Mouse (Mus musculus) kidney, postnatal 4 days (tissue): Measurements from ENCODE around the gene Xylb.

ENCODE experiments used
- DNase-seq, 2 experiments: peaks; one replicate each; pipeline ENCODE4 v3.0.0; 2021; ENCODE audit warnings: mixed read lengths in 2 of 2

The Xylb gene

DNA sequence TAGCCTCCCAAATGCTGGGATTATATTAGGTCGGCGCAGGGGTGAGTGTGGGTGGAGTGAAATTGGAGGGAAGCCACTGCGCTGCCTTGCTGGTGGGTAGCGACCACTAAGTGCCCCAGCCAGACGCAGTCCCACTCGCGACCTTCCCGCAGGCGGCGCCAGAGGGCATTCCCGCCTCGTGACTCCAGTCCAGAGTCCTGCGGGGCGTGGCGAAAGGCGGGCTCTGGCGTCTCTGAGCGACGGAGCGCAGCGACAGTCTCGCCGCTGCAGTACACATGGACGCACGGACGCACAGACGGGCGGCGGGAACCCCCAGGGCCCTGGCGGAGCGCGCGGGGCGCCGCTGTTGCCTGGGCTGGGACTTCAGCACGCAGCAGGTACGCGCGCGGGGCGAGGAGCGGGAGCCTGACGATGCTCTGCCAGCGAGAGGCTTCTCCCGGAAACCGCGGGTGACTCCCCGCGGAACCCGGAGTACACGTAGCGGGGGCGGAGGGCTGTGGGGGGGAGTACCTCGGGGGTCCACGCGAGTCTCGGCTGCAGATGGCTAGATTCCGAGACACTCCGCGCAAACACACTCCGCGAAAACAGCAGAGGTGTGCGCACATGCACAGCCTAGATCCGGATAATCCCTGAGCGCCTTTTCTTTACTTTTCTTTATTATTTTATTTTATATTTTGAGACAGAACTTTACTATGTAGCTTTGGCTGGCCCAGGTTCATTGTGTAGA lies at the start of gene Xylb:
TSS of gene Xylb (plus strand) at position 51 of the 727 bp plus-strand sequence.
- peak; percentile 97 to 98 for DNase-seq

DNA sequence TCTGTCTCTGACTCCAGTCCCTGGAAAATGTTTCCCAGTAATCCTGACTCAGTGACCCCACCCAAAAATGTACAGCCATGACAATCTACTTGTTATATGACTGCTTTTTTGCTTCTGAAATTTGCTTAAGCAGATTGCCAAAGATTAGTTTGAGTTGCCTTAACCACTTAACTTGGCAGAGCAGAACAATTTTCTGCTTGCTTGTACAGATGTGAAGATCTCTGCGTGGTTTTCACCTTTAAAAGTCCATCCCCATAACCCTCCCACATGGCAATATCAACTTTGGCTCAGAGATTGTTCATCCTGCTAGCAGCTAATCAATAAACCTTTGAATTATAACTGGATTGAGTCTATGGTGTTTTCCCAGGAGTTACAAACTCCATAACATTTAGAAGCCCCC lies 48.1 kb upstream of the Xylb start:
- no peak for DNase-seq

DNA sequence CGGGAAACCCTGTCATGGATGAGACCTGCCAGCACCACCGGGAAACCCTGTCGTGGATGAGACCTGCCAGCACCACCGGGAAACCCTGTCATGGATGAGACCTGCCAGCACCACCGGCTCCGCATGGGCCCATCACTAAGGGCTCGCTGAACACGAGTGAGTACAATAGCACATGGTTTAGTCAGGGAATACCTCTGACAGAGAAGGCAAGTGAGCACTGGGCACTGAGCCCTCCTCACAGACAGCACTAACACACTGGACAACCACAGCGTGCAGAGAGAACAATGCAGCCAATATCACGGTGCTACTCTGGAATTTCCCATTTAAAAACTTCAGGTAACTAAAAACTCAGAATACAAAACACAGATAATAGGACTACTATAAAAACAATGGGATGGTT lies 44.1 kb upstream of the Xylb start:
- no peak for DNase-seq

DNA sequence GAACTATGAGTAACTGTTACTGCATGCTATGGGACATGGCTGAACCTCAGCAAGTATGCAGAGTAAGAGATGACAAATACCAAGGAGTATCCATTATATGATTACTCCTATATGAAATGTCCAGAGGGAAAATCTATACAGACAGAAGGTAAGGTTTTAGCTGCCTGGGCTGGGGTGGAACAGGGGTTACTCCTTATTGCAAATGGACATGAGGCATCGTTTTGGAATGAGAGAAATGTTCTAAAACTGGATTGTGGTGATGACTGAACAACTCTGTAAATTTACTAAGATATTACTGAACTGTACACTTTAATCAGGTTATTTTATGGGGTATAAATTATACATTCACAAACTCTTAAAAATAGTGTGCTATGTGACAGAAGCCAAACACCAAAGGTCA lies 38.3 kb upstream of the Xylb start:
- DNase-seq, result no peak

DNA sequence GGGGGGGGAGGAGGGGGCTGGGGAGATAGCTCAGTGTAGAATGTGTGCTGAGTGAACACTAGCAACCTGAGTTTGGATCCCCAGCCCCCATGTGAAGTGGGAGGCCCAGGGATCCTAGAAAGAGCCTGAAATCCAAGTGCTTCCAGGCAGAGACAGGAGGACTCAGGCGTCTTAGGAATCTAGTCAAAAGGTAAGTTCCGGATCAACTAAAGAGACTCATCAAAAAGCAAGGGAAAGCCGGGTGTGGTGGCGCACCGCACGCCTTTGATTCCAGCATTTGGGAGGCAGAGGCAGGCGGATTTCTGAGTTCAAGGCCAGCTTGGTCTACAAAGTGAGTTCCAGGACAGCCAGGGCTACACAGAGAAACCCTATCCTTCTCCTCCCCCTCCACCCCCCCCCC lies 36.7 kb upstream of the Xylb start:
- no peak for DNase-seq

DNA sequence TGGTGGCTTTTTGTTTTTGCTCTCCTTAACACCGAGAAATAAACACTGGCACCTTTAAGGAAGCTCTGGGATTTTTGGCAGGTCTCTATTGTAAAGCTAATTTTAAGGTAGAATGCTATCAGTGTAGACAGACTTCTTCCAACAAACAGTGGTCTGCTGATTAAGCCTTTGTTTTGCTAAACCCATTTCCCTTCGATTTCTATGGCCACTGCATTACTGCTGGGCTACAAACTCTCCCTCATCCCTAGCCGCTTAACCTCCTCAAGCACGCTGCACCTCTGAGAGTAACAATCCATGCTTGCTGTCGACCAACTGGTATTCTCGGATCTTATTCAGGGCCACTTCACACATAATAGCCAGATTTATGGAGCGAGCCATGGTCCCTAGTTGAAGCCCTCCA lies 36.2 kb upstream of the Xylb start:
- peak in 1 of 2 experiments; percentile 7 for DNase-seq

DNA sequence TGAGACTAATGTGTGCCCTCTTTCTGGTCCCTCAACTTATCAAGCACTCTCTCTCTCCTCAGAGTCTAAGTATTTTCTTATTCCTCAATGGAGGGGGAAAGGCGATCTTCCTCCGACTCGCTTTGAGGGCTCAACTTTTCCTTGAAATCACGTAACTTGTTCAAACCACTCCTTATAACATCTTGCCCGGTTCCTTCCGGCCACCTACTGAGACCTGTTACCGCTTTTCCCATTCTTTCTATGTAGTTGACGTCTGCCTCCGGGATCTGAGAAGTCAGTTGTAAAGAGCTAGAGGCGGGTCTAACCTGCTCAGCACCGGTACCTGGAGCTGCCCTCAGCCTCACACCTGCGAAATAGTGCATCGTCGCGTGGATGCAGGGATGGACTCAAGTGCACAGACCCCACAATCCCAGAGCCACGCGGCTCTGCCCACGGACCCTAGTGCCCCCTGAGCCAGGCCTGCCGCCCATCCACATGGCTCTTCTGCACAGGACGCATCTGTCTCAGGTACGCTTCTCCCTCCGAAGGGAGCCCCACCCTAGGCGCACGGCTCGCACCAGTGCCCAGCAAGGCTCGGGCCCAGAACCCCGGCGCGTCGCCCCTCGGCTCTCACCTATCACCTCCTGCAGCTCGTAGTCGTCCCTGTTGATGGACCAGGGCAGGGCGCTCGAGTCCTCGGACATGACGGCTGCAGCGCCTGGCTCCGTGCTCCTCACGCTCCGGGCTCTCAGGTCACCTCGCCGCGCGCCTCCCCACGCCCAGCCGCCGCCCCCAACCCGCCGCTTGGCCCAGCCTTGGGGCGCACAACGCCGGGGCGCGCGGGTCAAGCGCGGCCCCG lies 35.6 kb upstream of the Xylb start:
- DNase-seq, result no peak

DNA sequence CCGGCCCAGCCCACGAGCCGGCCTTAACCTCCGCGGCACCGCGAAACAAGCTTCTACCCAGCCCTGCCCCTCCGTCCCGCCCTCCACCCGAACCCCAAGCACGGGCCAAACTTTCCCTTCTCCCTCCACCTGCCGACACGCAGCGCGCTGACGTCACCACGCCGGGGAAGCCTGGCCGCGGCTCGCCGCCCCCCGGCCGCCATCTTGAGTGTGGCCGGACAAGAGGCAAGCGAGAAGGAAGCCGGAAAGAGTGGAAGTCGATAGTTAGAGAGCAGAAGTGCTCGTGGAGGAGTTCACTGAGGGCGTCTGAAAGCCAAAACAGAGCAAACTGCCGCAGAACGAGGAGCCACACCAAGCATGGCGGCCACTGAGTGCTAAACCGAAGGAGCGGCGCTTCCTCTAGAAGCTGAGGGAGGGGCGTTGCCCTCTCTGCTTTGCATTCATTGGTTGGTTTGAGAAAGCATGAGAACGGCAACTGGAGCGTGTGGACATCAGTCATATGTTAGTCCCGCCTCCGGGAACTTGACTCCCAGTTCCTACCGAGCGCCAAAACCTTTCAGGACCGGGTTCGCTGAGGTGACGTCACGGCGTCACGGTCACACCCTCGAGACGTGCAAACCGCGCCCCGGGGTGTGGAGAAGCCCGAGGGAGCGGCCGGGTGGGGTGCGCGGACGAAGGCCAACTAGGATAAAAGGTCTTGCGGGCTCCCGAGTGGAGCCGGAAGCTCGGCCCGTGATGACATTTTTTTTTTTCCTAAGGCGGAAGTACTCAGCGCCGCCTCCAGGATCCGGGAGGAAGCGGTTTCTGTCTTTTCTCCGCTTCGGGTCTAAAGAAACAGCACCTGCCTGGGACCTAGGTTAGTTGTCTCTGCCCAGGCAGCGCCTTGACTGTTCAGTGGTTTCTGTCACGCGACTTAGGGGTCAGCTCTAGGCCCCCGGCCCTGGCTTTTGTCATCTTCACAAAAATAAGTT lies 34.6 kb upstream of the Xylb start, which contains the start of gene Oxsr1:
TSS of gene Oxsr1 (minus strand) at position 139 of the 971 bp plus-strand sequence.
- peak; percentile 99 for DNase-seq

DNA sequence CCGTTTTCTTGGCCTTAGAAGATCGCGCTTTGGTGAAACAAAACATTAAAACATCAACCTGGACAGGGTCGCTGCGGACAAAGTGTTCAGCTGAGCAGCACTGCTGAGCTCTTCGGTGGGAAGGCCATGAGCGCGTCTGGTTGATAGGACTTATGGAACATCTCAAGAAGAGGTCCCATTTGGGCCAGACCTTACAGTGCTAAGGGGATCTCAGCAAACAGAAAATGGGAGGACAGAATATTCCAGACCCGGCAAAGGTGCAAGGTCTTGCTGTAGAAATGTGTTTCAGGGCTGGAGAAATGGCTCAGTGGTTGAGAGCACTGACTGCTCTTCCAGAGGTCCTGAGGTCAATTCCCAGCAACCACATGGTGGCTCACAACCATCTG lies 33.9 kb upstream of the Xylb start:
- DNase-seq, result no peak

DNA sequence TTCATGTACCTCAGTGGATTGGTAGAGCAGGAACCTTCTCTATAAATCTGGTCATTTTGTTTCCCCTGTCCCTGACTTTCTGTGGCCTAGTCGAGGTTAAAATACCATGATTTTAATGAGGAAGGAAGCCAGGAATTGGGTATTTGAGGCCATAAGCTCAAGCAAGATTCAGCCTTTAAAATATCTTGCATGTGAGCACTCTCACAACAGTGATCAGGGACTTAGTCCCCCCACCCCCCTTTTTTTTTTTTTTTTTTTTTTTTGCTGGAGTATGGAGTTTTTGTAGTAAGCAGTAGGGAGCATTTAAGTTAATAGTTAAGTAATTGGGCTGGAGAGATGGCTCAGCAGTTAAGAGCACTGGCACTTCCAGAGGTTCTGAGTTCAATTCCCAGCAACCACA lies 33.1 kb upstream of the Xylb start:
- DNase-seq, result no peak

DNA sequence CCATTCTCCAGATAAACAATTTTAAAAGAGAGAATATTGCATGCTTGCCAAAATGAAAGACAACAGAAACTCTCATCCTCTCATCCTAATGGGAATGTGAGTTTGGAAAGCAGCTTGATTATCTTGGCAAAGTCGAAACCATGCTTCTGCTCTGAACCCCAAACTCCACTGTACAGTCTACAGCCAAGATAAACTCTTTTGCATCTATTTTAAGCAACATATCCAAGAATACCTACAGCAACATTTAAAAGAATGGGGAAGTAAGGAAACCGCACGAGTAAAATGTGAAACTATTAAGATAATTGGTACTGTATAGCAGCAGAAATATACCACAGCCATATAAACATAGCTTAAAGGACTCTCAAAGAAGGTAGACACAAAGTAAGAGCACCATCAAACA lies 28.7 kb upstream of the Xylb start:
- no peak for DNase-seq

DNA sequence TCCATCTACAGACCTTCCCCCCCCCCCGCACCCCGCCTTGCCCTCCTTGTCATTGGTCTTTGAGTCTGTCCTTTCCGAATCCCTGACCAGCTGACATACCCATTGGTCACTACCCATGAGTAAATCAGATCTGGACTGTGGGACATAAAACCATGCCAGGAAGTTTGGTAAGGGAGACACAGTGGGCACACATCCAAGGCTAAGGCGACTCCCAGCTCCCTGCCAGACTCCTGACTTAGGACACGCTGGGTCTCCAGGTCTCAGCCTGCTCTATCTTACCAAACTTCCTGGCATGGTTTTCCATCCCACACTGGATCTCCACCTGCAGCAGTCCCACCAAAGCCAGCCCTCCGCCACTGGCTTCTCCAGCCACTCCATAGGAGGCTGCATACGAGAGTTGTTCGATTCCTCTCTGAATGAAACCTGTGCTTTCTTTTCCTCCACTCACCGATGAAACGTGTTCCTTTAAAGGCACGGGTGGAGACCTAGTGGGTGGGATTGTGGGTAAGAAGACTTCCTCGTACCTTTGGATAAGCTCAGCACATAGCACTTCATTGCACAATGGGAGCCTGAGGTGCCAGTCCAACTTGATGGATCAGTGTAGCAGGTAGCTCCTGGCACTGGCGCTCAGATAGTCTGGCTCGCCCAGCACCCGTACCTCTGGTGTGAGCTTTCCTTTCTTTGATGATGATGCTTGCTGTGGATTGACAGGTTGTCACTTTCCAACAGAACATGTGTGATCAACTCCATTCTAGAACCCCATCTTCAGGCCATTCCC lies 26.8 kb upstream of the Xylb start:
- no peak for DNase-seq

DNA sequence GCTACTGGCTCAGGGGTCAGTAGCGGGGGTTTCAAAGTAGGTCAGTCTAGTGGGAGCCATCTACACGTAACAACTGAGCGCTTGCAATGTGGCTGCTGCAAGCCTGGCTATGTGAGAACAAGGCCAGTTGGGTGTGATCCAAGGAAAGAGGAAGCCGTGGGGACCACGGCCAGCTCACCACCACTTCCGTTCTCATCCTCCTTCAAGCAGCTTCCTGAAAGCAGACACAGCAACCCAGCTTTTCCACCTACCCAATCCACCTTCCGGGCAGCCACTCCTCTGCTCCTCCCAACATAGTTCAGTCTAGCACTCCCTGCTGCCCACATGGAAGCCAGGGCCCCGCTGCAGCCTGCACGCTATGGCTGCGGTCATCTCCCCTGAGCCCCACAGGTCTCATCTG lies 22.9 kb upstream of the Xylb start:
- peak; percentile 59 to 74 for DNase-seq

DNA sequence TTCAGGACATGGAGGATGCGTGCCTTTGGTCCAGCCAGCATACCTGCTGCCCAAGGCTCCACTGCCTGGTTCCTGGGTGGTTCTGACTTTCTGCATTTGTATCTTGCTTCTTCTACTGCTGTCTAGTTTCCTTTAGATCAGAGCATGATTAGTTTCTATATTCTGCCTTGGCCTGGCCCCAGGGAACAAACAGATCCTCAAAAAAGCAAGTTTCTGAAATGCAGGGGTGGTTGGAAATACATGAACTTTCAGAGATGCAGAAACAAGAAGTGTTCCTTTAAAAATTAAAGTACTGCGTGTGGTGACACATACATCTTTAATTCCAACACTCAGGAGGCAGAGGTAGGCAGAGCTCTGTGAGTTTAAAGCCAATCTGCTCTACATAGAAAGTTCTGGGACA lies 22.3 kb upstream of the Xylb start:
- DNase-seq, result no peak

DNA sequence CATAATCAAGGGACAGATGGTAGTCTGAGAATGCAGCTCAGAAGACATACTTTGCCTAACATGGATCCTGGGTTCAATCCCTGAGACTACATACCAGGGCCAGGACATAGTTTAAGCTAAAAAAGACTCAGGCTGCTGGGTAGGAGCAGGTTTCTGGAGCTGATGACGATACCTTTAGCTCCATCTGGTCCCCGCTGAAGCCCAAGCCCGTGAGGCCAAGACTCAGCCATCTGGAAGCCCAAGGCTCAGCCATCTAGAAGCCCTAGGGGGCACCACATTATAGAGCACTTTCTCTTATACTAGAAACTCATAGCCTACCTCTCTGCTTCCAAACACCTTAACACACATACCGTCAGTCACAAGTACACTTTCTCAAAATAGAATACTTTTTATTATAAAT lies 21.6 kb upstream of the Xylb start:
- no peak for DNase-seq

DNA sequence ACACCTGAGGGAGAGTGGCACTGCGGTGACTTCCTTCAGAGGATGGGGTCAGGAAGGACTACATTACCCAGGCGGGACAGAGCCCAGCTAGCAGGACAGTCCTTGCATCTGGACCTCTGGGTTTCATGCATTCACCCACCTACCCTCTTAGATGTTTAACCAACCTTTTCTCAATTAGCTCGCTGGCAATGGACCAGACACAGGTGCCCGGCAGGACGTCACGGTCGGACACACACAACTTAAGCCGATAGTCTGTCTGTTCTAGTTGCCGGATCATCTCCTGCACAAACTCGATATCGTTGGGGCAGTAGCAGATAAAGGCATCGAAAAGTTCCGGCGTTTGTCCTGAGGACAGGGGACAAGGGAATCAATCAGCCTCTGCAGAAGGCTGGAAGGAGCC lies 19.3 kb upstream of the Xylb start:
- DNase-seq, result peak; percentile 24 to 33

DNA sequence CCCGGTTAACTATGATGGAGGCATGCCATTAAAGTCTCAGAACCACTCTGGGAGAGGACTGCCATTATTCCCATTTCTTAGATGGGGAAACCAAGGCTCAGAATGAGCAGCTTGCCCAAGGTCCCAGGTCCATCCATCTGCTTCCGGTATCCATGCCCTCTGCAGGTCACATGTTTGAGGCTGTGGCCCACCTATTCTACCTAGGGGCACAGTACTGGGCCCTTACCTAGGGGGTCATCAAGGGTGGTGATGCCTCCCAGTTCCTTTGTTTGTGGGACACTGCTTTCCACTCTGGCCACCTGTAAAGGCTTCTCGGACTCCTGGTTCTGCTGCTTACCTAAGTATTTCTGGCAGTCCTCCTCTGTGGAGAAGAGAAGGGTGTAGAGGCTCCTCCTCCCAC lies 18.8 kb upstream of the Xylb start:
- no peak for DNase-seq

DNA sequence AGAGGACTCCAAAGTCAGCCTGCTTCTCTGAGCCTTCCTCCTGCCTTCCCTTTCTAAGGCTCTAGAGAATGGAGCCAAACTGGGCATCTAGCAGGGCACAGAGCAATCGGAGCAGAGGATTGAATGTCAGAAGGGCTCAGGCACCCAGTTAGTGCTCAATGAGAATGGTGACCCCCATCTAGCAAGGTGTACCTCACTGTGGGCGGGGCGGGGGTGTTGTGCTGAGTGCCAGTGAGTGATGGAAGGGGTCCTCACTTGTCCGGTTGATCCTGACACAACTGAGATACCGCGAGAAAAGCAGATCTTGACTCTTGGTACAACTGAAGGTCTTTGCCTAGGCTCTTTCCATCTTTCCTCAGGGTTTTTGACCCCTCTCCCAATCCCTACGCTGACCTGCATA lies 18.1 kb upstream of the Xylb start:
- peak in 1 of 2 experiments; percentile 26 for DNase-seq

DNA sequence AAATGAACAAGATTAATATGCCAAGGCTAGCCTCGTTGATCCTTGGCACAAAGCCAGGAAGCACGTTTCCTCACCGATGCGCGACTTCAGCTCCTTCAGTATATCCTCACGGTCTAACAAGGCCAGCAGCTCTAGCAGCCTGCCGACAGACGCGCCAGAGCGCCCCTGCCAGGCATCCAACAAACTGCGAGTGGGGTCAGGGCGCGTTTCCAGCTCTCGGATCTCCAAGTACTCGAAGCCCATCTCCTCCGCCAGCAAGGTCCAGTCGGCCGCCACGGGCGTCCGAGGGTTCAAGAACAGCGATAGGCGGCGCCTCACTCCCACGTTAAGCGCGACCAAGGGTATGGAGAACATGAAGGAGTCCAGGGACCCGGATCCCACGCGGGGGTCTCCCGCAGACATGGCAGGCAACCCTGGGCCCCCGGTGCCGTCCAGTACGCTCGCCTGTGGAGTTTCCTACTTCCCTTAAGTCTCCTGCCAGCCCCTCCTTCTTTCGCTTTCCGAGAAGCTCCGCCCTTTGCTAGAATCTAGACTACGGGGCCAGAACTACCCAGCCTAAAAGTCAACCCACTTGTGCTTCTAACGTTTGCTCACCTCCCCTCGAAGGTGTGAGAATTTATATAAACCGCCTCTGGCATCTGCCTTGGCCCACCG lies 17.5 kb upstream of the Xylb start, which contains the start of gene Acaa1a:
TSS of gene Acaa1a (plus strand) at position 119 of the 654 bp plus-strand sequence.
- DNase-seq, result peak; percentile 75 to 86

DNA sequence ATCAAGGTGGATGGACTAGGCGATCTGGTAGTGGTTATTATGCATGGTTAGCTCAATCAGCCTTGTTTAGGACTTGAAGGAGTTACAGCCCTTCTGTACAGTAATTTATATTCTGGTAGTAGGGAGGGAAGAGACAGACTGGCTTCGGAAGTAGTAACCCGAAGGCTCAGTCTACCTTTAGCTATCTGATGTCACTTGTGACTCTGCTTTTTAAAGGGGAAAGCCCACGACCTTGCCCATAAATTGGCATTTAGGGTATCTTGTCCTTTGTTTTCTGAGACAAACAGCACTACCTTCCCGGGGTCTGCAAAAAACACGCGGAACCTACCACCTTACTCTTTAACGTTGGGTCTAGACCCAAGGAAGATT lies 17.0 kb upstream of the Xylb start:
- no peak for DNase-seq
